Mouse (Mus musculus) G1E (cell line): ENCODE results near the gene AC124502.3. TPM values are rescaled to one million over a fixed set of nuclear protein-coding genes. Genes with fewer than 3 reads are reported as not detected.

Experiments
- ATAC-seq: 2 replicates; pipeline ENCODE4 v1.8.0; 2016; ENCODE audit warnings: mild to moderate bottlenecking; ENCODE audit not compliant: insufficient number of reproducible peaks, poor library complexity, low FRiP score, severe bottlenecking; ENCODE audit errors: extremely low read depth
- DNase-seq: peaks from one replicate; pipeline ENCODE4 v3.0.0; 2012; ENCODE audit warnings: low spot score
- H3K27me3 ChIP-seq: 2 replicates; pipeline ENCODE4 v1.6.1; 2012; ENCODE audit warnings: mild to moderate bottlenecking, low read length, inconsistent platforms; ENCODE audit not compliant: insufficient read depth
- H3K36me3 ChIP-seq: replicated peaks from 2 replicates; pipeline ENCODE3; 2012; ENCODE audit warnings: mild to moderate bottlenecking, inconsistent platforms
- H3K4me1 ChIP-seq: 2 replicates; pipeline ENCODE4 v1.6.1; 2012; ENCODE audit warnings: low read depth, low read length, inconsistent platforms, mixed read lengths; ENCODE audit not compliant: insufficient read depth
- H3K4me3 ChIP-seq: 2 replicates; pipeline ENCODE4 v1.5.1; 2012; ENCODE audit warnings: low read depth, mild to moderate bottlenecking, inconsistent platforms, low read length, moderate library complexity, mixed read lengths
- H3K9me3 ChIP-seq: replicated peaks from 2 replicates; pipeline ENCODE4 v1.6.1; 2012; ENCODE audit warnings: inconsistent platforms
- CTCF ChIP-seq: IDR thresholded peaks from 2 replicates; pipeline ENCODE4 v1.5.1; 2012; ENCODE audit warnings: low read depth, low read length, inconsistent platforms, mixed read lengths
- GATA1 ChIP-seq: IDR thresholded peaks from 2 replicates; pipeline ENCODE4 v1.6.1; 2012; ENCODE audit warnings: borderline replicate concordance, low read length, inconsistent platforms, mixed read lengths
- GATA2 ChIP-seq: IDR thresholded peaks from 2 replicates; pipeline ENCODE4 v1.6.1; 2012; ENCODE audit warnings: low read depth, low read length, inconsistent platforms, borderline replicate concordance
- POLR2AphosphoS5 ChIP-seq: IDR thresholded peaks from 2 replicates; pipeline ENCODE4 v1.6.1; 2012; ENCODE audit warnings: low read depth, low read length, inconsistent platforms; ENCODE audit not compliant: insufficient replicate concordance
- TAL1 ChIP-seq: conservative IDR thresholded peaks from 2 replicates; pipeline ENCODE4 v1.6.1; 2012; ENCODE audit warnings: low read depth, low read length, inconsistent platforms, mixed read lengths
- polyA plus RNA-seq: library from polyadenylated mRNA; stranded (reverse); fragments of >175 nt; gene quantifications from 2 replicates; pipeline ENCODE4 v1.2.3, GENCODE M21; 2012
- total RNA-seq, 2 experiments: library from RNA; stranded (forward) in 1 of 2; stranded (reverse) in 1 of 2; fragments of 200-1000 nt in 1 of 2; fragments of >200 nt in 1 of 2; fragmentation: Nextera tagmentation in 1 of 2; gene quantifications; 2 replicates each; pipeline ENCODE4 v1.2.3; 2014 to 2017

The AC124502.3 gene
- total and polyA plus RNA-seq, 3 experiments, result 0.34 to 6.6 (median 0.60) TPM

DNA sequence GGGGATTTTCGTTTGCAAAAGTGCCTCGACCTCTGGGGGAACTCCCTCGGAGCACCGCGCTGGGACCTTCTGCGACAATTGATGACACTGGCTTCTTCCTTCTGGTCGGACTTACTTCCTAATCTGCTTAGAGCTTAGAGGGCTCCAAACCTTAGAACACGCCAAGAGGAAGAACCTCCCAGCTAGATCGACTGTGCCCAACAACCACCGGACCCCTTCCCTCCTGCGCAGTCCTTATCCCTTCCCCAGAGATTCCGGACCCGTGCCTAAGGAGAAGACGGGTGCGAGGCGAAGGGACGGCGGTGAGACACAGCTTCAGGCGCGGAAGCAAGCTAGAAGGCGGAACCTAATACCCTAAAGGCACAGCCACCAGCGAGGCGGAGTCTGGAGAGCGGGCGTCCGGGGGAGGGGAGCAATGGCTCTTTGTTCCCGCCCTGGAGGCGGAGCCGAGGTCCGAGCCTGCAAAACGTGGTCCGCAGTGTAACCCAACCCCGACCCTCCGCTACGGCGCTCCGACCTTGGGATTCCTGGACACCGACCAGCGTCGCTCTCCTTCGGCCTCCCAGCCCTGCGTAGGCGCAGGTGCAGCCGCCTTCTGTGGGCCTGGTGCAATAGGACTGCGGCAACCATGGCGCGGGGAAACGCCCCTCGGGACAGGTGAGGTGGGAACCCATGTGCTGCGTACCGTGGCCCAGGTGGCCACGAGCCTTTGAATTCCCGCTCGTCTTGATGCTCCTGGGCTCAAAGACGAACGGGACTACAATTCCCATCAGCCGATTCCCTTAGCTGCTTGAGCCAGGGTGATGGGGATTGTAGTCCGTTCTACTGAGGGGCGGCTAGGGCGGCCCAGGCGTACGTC is 14.8 kb upstream of the AC124502.3 start, which contains the start of gene Slc29a2:
Gene Slc29a2 (plus strand): TSS at position 240 of the 859 bp plus-strand sequence.
- peak; percentile 95 for DNase-seq
- peak; percentile 83 for ATAC-seq
- Histone ChIP-seq H3K9me3 (no peaks in the 10 kb centered on the region), H3K4me3 (peak within 1 kb of the TSS; percentile 84), H3K4me1 (peaks cover 28% of the 10 kb centered on the region), H3K27me3 (peaks cover under 1% of the 10 kb centered on the region), H3K36me3 (peaks cover 34% of the 10 kb centered on the region)
- TF ChIP-seq GATA2, result no peak
- no peak for TF ChIP-seq GATA1
- TF ChIP-seq CTCF, result no peak
- TF ChIP-seq TAL1, result no peak
- TF ChIP-seq POLR2AphosphoS5, result no peak

DNA sequence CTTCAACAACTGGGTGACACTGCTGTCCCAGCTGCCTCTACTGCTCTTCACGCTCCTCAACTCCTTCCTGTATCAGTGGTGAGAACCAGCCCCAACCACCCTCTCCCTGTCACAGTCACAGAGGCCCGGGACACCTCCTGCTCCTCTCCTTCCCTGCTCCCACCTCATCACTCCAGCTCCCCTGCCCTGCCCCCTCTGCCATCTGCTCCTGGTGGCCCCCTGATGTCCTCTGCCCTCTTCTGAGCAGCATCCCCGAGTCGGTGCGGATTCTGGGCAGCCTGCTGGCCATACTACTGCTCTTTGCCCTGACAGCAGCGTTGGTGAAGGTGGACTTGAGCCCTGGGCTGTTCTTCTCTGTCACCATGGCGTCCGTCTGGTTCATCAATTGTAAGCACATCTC is 12.6 kb upstream of the AC124502.3 start:
- Histone ChIP-seq H3K27me3 (no peaks in the 10 kb centered on the region; the same call in 1 of the 2 replicates), H3K36me3 (peaks cover 56% of the 10 kb centered on the region), H3K4me1 (peaks cover 23% of the 10 kb centered on the region), H3K4me3 (no peak overlapping the region), H3K9me3 (no peaks in the 10 kb centered on the region)
- TF ChIP-seq TAL1, result no peak
- no peak for TF ChIP-seq GATA2
- no peak for TF ChIP-seq CTCF
- no peak for TF ChIP-seq GATA1
- TF ChIP-seq POLR2AphosphoS5, result no peak
- no peak for DNase-seq
- no peak for ATAC-seq

DNA sequence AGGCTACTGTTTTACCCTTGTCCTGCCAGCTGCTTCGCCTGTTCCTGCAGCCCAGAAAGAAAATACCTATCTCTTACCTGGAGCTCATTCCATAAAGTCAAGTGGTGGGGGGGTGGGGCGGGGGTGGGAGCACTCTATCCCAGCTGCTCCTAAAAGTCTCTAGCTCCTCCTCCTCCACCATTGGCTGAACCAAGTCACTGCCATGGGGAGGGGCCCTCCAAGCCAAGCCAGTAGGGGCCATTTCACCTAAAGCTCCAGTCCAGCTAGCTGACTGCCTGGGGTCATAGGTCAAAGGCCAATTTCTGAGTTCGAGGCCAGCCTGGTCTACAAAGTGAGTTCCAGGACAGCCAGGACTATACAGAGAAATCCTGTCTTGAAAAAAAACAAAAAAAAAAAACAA is 6.0 kb upstream of the AC124502.3 start:
- H3K4me1 ChIP-seq, result peaks cover 12% of the 10 kb centered on the region
- H3K27me3 ChIP-seq, result no peaks in the 10 kb centered on the region
- DNase-seq, result no peak
- H3K9me3 ChIP-seq, result no peaks in the 10 kb centered on the region
- ATAC-seq, result no peak
- H3K4me3 ChIP-seq, result no peak overlapping the region
- TF ChIP-seq GATA2 (no peak), POLR2AphosphoS5 (no peak), CTCF (no peak), TAL1 (no peak), GATA1 (no peak)
- peaks cover 45% of the 10 kb centered on the region for H3K36me3 ChIP-seq

DNA sequence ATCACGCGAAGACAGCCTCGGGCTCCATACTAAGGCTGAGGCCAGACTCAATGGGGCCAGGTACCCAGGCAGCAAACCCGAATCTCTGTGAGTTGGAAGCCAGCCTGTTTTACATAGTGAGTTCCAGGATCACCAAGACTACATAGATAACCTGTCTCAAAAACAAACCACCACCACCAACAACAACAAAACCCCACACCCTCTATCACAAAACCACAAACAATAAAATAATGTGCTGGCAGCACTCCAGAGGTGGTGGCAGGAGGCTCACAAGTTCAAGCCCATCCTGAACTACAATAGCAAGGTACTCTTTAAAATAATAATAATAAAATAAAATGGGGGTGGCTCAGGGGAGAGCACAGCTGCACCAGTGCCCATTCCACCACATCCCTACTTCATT is 2.1 kb upstream of the AC124502.3 start:
- no peaks in the 10 kb centered on the region for H3K27me3 ChIP-seq
- DNase-seq, result no peak
- TF ChIP-seq POLR2AphosphoS5 (no peak), TAL1 (no peak), GATA1 (no peak), GATA2 (no peak), CTCF (no peak)
- peaks cover 41% of the 10 kb centered on the region for H3K4me1 ChIP-seq
- peaks cover 7% of the 10 kb centered on the region for H3K36me3 ChIP-seq
- no peak for ATAC-seq
- H3K4me3 ChIP-seq, result no peak overlapping the region
- H3K9me3 ChIP-seq, result no peaks in the 10 kb centered on the region

DNA sequence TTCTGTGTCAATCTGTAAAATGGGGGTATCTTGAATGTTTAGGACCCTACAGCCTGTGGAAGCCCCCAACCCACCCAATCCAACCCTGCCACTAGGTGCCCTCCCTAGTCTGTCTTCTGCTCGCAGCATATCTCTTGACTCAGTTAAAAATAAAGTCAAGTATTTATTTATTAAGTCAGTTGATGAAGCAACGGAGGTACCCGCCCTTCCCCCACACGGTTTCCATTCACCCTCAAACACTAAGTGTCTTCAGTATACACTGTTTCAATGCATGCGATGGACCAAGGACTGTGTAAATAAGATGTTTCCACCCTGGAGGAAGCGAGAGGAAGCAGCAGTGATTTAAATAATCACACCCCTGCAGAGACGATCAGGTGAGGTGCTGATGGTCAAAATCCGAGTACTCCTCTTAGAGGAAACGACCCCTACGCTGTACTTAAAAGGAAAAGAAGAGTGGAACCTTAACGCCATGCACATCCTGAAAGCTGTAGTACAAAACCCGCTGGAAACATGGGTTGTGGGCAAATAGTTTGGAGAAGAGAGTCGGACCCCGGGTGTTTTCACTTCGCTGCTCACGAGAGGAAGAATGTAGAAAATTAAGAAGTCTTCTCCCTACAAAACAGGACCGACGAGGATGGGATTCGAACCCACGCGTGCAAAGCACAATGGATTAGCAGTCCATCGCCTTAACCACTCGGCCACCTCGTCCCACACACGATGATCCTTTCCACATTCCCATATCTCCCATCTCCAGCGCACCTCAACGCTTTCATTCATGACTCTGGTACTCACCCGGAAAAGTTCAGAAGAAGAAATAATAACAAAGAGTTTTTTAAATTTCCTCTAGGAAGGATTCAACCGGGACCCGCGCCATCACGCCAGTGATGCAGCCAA is 766 bp upstream of the AC124502.3 start:
- DNase-seq (no peak), ATAC-seq (no peak)
- peak overlapping the region; percentile 91 for H3K4me3 ChIP-seq
- peaks cover 9% of the 10 kb centered on the region for H3K36me3 ChIP-seq
- TF ChIP-seq GATA1 (no peak), POLR2AphosphoS5 (no peak), GATA2 (no peak), TAL1 (no peak), CTCF (no peak)
- H3K27me3 ChIP-seq, result no peaks in the 10 kb centered on the region
- peaks cover 53% of the 10 kb centered on the region for H3K4me1 ChIP-seq
- H3K9me3 ChIP-seq, result no peaks in the 10 kb centered on the region

DNA sequence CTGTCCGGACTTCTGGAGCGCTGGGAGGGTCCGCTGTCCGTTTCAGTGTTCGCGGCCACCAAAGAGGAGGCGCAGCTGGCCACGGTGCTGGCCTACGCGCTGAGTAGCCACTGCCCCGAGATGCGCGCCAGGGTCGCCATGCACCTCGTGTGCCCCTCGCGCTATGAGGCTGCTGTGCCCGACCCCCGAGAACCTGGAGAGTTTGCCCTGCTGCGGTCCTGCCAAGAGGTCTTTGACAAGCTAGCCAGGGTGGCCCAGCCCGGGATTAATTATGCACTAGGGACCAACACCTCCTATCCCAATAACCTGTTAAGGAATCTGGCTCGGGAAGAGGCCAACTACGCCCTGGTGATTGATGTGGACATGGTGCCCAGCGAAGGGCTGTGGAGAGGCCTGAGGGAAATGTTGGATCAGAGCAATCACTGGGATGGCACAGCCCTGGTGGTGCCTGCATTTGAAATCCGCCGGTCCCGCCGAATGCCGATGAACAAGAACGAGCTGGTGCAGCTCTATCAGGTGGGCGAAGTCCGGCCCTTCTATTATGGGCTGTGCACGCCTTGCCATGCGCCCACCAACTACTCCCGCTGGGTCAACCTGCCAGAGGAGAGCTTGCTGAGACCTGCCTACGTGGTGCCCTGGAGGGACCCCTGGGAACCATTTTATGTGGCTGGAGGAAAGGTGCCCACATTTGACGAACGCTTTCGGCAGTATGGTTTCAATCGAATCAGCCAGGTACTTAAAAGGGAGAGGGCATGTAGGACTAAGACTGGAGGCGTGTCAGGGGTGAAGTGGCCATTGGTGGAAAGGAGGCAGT is 817 bp downstream of the AC124502.3 start:
- no peaks in the 10 kb centered on the region for H3K9me3 ChIP-seq
- H3K27me3 ChIP-seq, result no peaks in the 10 kb centered on the region
- no peak for DNase-seq
- peaks cover 53% of the 10 kb centered on the region for H3K4me1 ChIP-seq
- no peak for ATAC-seq
- TF ChIP-seq GATA2, result no peak
- no peak for TF ChIP-seq TAL1
- no peak for TF ChIP-seq POLR2AphosphoS5
- no peak for TF ChIP-seq GATA1
- TF ChIP-seq CTCF, result no peak
- H3K36me3 ChIP-seq, result peaks cover 23% of the 10 kb centered on the region
- H3K4me3 ChIP-seq, result peak overlapping the region; percentile 91
